Mouse (Mus musculus) lung, embryonic 14.5 days (tissue): Measurements from ENCODE around the gene Fbxl16. TPM values are rescaled to one million over a fixed set of nuclear protein-coding genes. Genes with fewer than 3 reads are reported as not detected.

Experiments used
- ATAC-seq: fragments of 200-750 bp; cut with Nextera tagmentation; 2 replicates; pipeline ENCODE4 v1.8.0; 2017; ENCODE audit warnings: mild to moderate bottlenecking, moderate TSS enrichment, moderate library complexity; ENCODE audit not compliant: insufficient read depth
- DNase-seq: peaks from one replicate; pipeline ENCODE4 v3.0.0-alpha.2; 2015
- H3K27ac ChIP-seq: fragments of 300-500 bp; sonication (generic); 2 replicates; pipeline ENCODE4 v1.5.1; 2014; ENCODE audit warnings: low read depth, mild to moderate bottlenecking, moderate library complexity
- H3K27me3 ChIP-seq: fragments of 300-500 bp; sonication (generic); 2 replicates; pipeline ENCODE4 v1.6.1; 2014; ENCODE audit warnings: low read length, control low read depth; ENCODE audit not compliant: insufficient read depth
- H3K36me3 ChIP-seq: fragments of 300-500 bp; sonication (generic); 2 replicates; pipeline ENCODE4 v1.6.1; 2014; ENCODE audit warnings: control low read depth; ENCODE audit not compliant: insufficient read depth
- H3K4me1 ChIP-seq: fragments of 300-500 bp; sonication (generic); 2 replicates; pipeline ENCODE4 v1.6.1; 2014; ENCODE audit warnings: antibody characterized with exemption, control low read depth; ENCODE audit not compliant: insufficient read depth
- H3K4me2 ChIP-seq: fragments of 300-500 bp; sonication (generic); 2 replicates; pipeline ENCODE4 v1.6.1; 2014; ENCODE audit warnings: mild to moderate bottlenecking
- H3K4me3 ChIP-seq: fragments of 300-500 bp; sonication (generic); 2 replicates; pipeline ENCODE4 v1.5.1; 2014; ENCODE audit warnings: low read depth, low read length
- H3K9ac ChIP-seq: fragments of 300-500 bp; sonication (generic); 2 replicates; pipeline ENCODE4 v1.6.1; 2014
- H3K9me3 ChIP-seq: fragments of 300-500 bp; sonication (generic); 2 replicates; pipeline ENCODE4 v1.6.1; 2016; ENCODE audit warnings: low read depth, low read length, control low read depth
- CTCF ChIP-seq: IDR thresholded peaks from 2 replicates; pipeline ENCODE4 v1.5.1; 2016; ENCODE audit warnings: antibody characterized with exemption, low read depth
- WGBS: fragments of 180-500 bp; shearing (Covaris S2); extraction: QIAGEN DNeasy Blood & Tissue Kit; methylation state at CpG from one replicate; pipeline ENCODE4 v1.1.7; 2014; 5-methylcytosine and 5-hydroxymethylcytosine counted together
- polyA plus RNA-seq: library from polyadenylated mRNA; unstranded; fragments of >200 nt; fragmentation: Nextera tagmentation; extraction: Ambion mirVana; gene quantifications from 2 replicates; pipeline ENCODE4 v1.2.1, GENCODE M21; 2014

Fbxl16 gene
- polyA plus RNA-seq, 1 experiment from 2014 or later, result 1.3 TPM

DNA sequence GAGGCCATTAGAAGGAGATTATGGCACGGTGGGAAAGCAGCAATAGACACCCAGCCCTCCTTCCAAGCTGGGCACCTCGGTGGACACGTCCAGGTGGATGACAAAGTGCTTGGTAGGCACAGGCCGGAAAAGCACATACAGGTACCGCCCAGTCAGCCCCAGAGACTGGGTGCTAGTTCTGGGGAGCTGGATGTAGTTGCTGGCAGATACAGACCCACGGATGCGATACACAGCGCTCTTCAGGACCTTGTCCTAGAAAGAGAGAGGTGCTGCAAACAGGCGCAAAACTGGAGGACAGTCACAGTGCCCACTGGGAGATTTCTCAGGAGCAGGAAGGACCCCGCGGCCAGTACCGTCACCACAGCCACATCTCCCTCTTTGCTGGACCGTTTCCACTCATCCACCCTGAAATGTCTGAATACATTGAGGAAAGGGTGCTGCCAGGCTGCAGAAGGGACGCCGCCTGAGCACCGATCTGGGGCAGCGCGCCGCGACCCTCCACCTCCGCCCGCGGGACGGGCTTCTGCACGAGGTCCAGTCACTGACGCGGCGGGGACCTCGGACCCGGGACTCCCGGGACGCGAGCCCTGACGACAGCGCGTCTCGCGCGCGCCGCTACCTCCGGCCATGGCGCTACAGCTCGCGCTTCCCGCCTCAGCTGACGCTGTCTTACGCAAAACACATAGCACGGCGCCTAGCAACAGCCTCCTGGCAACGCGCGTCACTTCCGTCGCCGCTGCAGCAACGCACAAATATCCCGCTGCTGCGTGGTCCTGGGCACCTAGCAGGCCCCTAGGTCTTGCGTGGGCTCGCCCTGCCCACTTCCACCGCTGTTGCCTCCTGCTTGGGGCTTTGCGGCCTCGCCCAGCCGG is 52.2 kb downstream of the Fbxl16 start, which contains the start of gene Wdr90:
Wdr90 (minus strand) TSS at position 670 of the 872 bp plus-strand sequence.
- H3K9me3 ChIP-seq, result no peaks in the 10 kb centered on the region
- peak within 1 kb of the TSS; percentile 81 for H3K9ac ChIP-seq
- H3K36me3 ChIP-seq, result no peaks in the 10 kb centered on the region; the same call in 1 of the 2 replicates
- peak within 1 kb of the TSS; percentile 71 for H3K27ac ChIP-seq
- ATAC-seq (peak; percentile 95), DNase-seq (peak; percentile 97)
- peak within 1 kb of the TSS; percentile 67 for H3K4me3 ChIP-seq
- H3K4me2 ChIP-seq, result peak within 1 kb of the TSS; percentile 93
- 0 out of 2 replicates have a peak, but pooled peaks cover 5% of the 10 kb centered on the region for H3K4me1 ChIP-seq
- H3K27me3 ChIP-seq, result no peaks in the 10 kb centered on the region
- no peak; the same call in 1 of the 2 replicates for TF ChIP-seq CTCF
- WGBS, result 4% methylated on average over 65 of the region's 65 CpGs

DNA sequence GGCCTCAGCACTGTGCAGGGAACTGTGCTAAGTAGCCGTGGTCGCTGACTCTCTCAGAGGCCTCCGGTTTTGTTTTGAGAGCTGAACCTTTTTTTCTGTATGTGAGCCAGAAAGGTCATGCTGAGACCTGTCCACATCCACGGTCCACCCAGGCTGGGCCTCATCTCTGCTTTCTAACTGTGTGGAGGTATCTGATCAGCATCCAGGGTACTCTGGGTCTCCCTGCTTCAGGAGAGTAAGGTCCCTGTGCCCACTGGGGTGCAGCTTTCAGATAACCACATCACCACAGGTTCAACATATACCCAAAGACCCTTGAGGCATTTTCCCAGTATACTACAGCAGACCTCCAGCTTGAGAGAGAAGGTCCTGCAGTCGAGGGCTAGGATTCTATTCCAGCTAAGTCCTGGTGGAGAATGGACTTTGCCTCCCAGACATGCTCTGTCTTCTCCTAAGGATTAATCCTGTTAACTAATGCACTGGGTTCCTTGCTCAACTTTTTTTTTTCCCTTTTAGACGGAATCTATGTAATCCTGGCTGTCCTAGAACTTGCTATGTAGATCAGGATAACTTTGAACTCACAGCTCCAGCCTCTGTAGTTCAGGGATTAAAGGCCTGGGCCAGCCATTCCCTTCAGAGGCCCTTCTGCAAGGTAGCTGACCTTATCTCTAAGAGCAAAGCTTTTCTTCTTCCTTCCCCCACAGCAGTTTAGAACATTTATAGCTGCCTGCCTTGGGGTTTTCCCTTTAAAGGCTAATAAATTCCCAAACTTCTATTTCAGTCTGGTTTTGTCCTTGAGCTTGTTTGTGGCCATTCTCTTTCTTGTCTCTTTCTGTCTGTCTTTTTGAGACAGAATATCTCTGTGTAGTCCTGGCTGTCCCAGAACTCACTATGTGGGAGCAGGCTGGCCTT is 53.1 kb downstream of the Fbxl16 start:
- H3K9ac ChIP-seq, result peak overlapping the region; percentile 81
- peak overlapping the region; percentile 71 for H3K27ac ChIP-seq
- no peaks in the 10 kb centered on the region for H3K9me3 ChIP-seq
- H3K4me3 ChIP-seq, result peak overlapping the region; percentile 67
- TF ChIP-seq CTCF, result no peak
- H3K27me3 ChIP-seq, result no peaks in the 10 kb centered on the region
- 0 out of 2 replicates have a peak, but pooled peaks cover 5% of the 10 kb centered on the region for H3K4me1 ChIP-seq
- ATAC-seq (peak; percentile 32; the same call in 1 of the 2 replicates), DNase-seq (no peak)
- no peaks in the 10 kb centered on the region; the same call in 1 of the 2 replicates for H3K36me3 ChIP-seq
- peak overlapping the region; percentile 93 for H3K4me2 ChIP-seq
- WGBS, result 14% methylated on average over 6 of the region's 6 CpGs

DNA sequence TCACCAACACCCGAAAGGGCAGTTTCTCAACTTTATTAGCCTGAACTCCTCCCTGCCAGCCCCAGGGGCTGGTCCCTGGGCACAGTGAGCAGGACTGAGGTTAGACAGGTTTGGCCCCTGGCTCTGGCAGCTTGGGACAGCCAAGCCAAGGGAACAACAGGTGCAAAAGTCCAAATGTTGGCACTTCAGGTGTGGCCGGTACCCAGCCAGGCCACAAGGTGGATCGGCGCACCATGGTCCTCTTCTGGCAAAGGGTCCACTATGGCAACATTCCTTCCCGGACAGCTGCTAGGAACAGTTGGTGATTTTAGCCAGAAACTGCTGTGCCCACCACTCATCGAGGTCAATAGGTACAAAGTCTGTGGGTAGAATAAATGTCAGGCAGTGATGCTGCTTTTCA is 54.8 kb downstream of the Fbxl16 start:
- Histone ChIP-seq H3K9ac (no peak overlapping the region), H3K4me3 (no peak overlapping the region), H3K4me1 (0 out of 2 replicates have a peak, but pooled peaks cover 6% of the 10 kb centered on the region), H3K36me3 (no peaks in the 10 kb centered on the region), H3K27me3 (no peaks in the 10 kb centered on the region), H3K4me2 (no peak overlapping the region), H3K27ac (no peak overlapping the region), H3K9me3 (no peaks in the 10 kb centered on the region)
- no peak for TF ChIP-seq CTCF
- ATAC-seq (no peak), DNase-seq (no peak)
- 86% methylated on average over 6 of the region's 6 CpGs for WGBS

DNA sequence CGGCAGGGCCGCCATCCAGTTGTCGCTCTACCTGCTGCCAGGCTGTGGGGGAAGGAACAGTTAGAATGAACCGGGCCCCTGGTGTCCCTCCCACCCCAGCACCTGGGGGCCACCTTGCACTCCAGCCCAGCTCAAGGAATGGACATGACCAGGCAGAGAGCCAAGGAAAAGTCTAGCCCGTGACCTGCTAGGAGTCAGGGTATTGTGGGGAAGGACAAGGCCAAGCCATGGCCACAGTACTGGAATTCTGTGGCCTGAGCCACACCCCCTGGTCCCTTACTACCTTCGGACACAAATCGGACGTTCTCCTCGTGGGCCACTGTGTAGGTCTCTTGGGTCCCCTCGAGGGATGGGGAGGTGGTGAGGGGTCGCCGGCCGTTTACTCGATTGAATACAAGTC is 55.4 kb downstream of the Fbxl16 start:
- Histone ChIP-seq H3K27me3 (no peaks in the 10 kb centered on the region), H3K27ac (no peak overlapping the region), H3K36me3 (no peaks in the 10 kb centered on the region), H3K4me2 (no peak overlapping the region), H3K9ac (no peak overlapping the region), H3K4me1 (0 out of 2 replicates have a peak, but pooled peaks cover 8% of the 10 kb centered on the region), H3K9me3 (no peaks in the 10 kb centered on the region), H3K4me3 (no peak overlapping the region)
- no peak for DNase-seq
- no peak for TF ChIP-seq CTCF
- 86% methylated on average over 14 of the region's 14 CpGs for WGBS
- no peak for ATAC-seq

DNA sequence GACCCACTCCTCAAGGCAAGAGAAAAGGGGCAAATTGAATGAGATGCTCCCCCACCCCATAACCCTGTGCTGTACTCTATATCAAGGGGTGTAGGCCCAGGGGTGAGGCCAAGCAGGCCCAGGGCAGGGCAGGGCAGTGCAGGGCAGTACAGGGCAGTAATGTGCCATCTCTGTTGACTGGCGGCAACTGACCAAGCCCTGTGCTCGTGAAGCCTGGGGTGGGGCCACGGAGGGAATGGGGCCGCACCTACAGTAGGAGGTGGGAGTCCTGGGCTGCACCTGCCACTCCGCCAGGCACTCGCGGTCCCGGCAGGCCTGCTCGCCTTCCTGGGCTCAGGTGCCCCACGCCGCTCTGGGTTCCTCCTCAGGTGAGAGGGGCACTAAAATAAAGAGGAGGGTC is 56.4 kb downstream of the Fbxl16 start:
- 87% methylated on average over 11 of the region's 11 CpGs for WGBS
- DNase-seq, result no peak
- no peak for ATAC-seq
- H3K27ac ChIP-seq, result no peak overlapping the region
- 0 out of 2 replicates have a peak, but pooled peaks cover 8% of the 10 kb centered on the region for H3K4me1 ChIP-seq
- no peaks in the 10 kb centered on the region for H3K27me3 ChIP-seq
- H3K4me3 ChIP-seq, result no peak overlapping the region
- no peak overlapping the region for H3K9ac ChIP-seq
- no peaks in the 10 kb centered on the region for H3K36me3 ChIP-seq
- H3K9me3 ChIP-seq, result no peaks in the 10 kb centered on the region
- no peak for TF ChIP-seq CTCF
- H3K4me2 ChIP-seq, result no peak overlapping the region

DNA sequence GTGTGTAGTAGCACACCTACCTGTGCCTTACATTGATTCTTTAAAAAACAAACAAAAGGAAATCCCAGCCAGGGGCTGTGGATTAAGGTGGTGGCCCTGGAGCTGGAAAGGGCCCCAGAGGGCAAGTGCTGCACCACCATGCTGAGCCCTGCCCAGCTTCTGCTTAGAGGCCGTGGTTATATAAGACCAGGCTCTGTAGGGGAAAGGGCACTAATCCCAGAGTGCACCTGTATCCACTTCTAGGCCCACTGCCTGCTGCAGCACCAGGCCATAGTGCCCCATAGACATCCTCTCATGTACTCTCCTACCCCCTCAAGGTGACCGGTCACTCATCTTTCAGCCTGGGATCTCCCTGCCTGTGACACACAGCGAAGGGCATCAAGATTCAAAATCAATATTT is 57.3 kb downstream of the Fbxl16 start:
- TF ChIP-seq CTCF, result no peak
- Histone ChIP-seq H3K36me3 (no peaks in the 10 kb centered on the region), H3K4me3 (no peak overlapping the region), H3K27me3 (no peaks in the 10 kb centered on the region), H3K27ac (no peak overlapping the region), H3K4me2 (no peak overlapping the region), H3K9ac (no peak overlapping the region), H3K4me1 (0 out of 2 replicates have a peak, but pooled peaks cover 3% of the 10 kb centered on the region), H3K9me3 (no peaks in the 10 kb centered on the region)
- 85% methylated on average over 3 of the region's 3 CpGs for WGBS
- DNase-seq, result no peak
- no peak for ATAC-seq
